Mouse (Mus musculus) ES-Bruce4 (cell line): ENCODE results near the gene Krt88. TPM values are rescaled to one million over a fixed set of nuclear protein-coding genes. Genes with fewer than 3 reads are reported as not detected.

Experiments
- H3K27ac ChIP-seq: 2 replicates; pipeline ENCODE4 v1.5.1; 2012; ENCODE audit warnings: low read length, inconsistent platforms; ENCODE audit not compliant: insufficient read depth
- H3K27me3 ChIP-seq: 2 replicates; pipeline ENCODE4 v1.6.1; 2012; ENCODE audit warnings: mild to moderate bottlenecking, low read length, inconsistent platforms; ENCODE audit not compliant: control insufficient read depth, poor library complexity, insufficient read depth, severe bottlenecking
- H3K36me3 ChIP-seq: 2 replicates; pipeline ENCODE4 v1.6.1; 2012; ENCODE audit warnings: inconsistent platforms, mild to moderate bottlenecking, low read length, moderate library complexity; ENCODE audit not compliant: control insufficient read depth, poor library complexity, insufficient read depth, severe bottlenecking
- H3K4me1 ChIP-seq: one replicate; pipeline ENCODE4 v1.8.1; 2011; ENCODE audit warnings: low read length; ENCODE audit not compliant: control insufficient read depth, insufficient read depth
- H3K4me3 ChIP-seq: 2 replicates; pipeline ENCODE4 v1.5.1; 2011; ENCODE audit warnings: low read depth, mild to moderate bottlenecking, low read length
- H3K9ac ChIP-seq: 2 replicates; pipeline ENCODE4 v1.6.1; 2012; ENCODE audit warnings: low read depth, mild to moderate bottlenecking, inconsistent platforms; ENCODE audit not compliant: poor library complexity, severe bottlenecking
- H3K9me3 ChIP-seq: replicated peaks from 2 replicates; pipeline ENCODE4 v1.6.1; 2012; ENCODE audit warnings: mild to moderate bottlenecking, low read length, inconsistent platforms; ENCODE audit not compliant: control insufficient read depth, poor library complexity, insufficient read depth, severe bottlenecking
- CTCF ChIP-seq: IDR thresholded peaks from one replicate; pipeline ENCODE4 v1.8.1; 2011; ENCODE audit warnings: low read depth, low read length
- EP300 ChIP-seq: IDR thresholded peaks from 2 replicates; pipeline ENCODE4 v1.6.1; 2011; ENCODE audit warnings: low read depth, low read length; ENCODE audit not compliant: insufficient read depth
- POLR2A ChIP-seq: IDR thresholded peaks from one replicate; pipeline ENCODE4 v1.8.1; 2011; ENCODE audit warnings: low read length; ENCODE audit not compliant: insufficient read depth
- polyA plus RNA-seq: library from polyadenylated mRNA; stranded (reverse); fragments of >200 nt; gene quantifications from 2 replicates; pipeline ENCODE4 v1.2.4, GENCODE M21; 2011; ENCODE audit warnings: low read depth; ENCODE audit not compliant: missing spikeins, insufficient read depth, insufficient read length

Krt88 gene
- polyA plus RNA-seq = not detected in 2 replicates

GRCm38 (mm10) chr15:101447444-101447843 lies at the start of gene Krt88:
TSS of gene Krt88 (plus strand) at chr15:101447744.
- H3K9ac ChIP-seq = no peak within 1 kb of the TSS
- TF ChIP-seq EP300 (no peak), POLR2A (no peak), CTCF (no peak)
- no peak within 1 kb of the TSS for H3K27ac ChIP-seq
- no peaks in the 10 kb centered on the region for H3K9me3 ChIP-seq
- H3K36me3 ChIP-seq = no peaks in the 10 kb centered on the region
- H3K4me3 ChIP-seq = no peak within 1 kb of the TSS
- no peaks in the 10 kb centered on the region for H3K27me3 ChIP-seq
- H3K4me1 ChIP-seq = no peaks in the 10 kb centered on the region

GRCm38 (mm10) chr15:101398269-101398668 lies 49.3 kb upstream of the Krt88 start:
- no peaks in the 10 kb centered on the region; the same call in 1 of the 2 replicates for H3K27me3 ChIP-seq
- H3K27ac ChIP-seq = no peak overlapping the region
- no peak overlapping the region for H3K9ac ChIP-seq
- no peaks in the 10 kb centered on the region for H3K36me3 ChIP-seq
- H3K9me3 ChIP-seq = no peaks in the 10 kb centered on the region
- no peaks in the 10 kb centered on the region for H3K4me1 ChIP-seq
- TF ChIP-seq POLR2A (no peak), CTCF (no peak), EP300 (no peak)
- H3K4me3 ChIP-seq = no peak overlapping the region

- H3K4me3 ChIP-seq = no peak within 1 kb of the TSS; the same call in 1 of the 2 replicates
- H3K36me3 ChIP-seq = no peaks in the 10 kb centered on the region
- TF ChIP-seq EP300 (no peak), CTCF (no peak), POLR2A (no peak)
- no peak within 1 kb of the TSS for H3K9ac ChIP-seq
- H3K27me3 ChIP-seq = no peaks in the 10 kb centered on the region; the same call in 1 of the 2 replicates
- H3K4me1 ChIP-seq = peaks cover 5% of the 10 kb centered on the region
- H3K27ac ChIP-seq = no peak within 1 kb of the TSS
- no peaks in the 10 kb centered on the region for H3K9me3 ChIP-seq
These were observed 36.8 kb upstream of the Krt88 start, which contains the start of gene Krt7 for GRCm38 (mm10) chr15:101410775-101411174. TSS of gene Krt7 (plus strand) at chr15:101411043.

GRCm38 (mm10) chr15:101412188-101412587 lies 35.4 kb upstream of the Krt88 start:
- H3K36me3 ChIP-seq = no peaks in the 10 kb centered on the region
- TF ChIP-seq CTCF (no peak), EP300 (peak; percentile 58; the same call in 1 of the 2 replicates), POLR2A (no peak)
- peak overlapping the region; percentile 48 for H3K4me3 ChIP-seq
- peaks cover 8% of the 10 kb centered on the region for H3K4me1 ChIP-seq
- H3K9me3 ChIP-seq = no peaks in the 10 kb centered on the region
- no peak overlapping the region for H3K27ac ChIP-seq
- peak overlapping the region; percentile 8; the same call in 1 of the 2 replicates for H3K9ac ChIP-seq
- H3K27me3 ChIP-seq = no peaks in the 10 kb centered on the region; the same call in 1 of the 2 replicates

- no peaks in the 10 kb centered on the region; the same call in 1 of the 2 replicates for H3K27me3 ChIP-seq
- H3K9me3 ChIP-seq = no peaks in the 10 kb centered on the region
- H3K4me1 ChIP-seq = peaks cover 8% of the 10 kb centered on the region
- no peak overlapping the region for H3K4me3 ChIP-seq
- no peak overlapping the region for H3K27ac ChIP-seq
- no peak overlapping the region for H3K9ac ChIP-seq
- no peaks in the 10 kb centered on the region for H3K36me3 ChIP-seq
- no peak for TF ChIP-seq POLR2A
- TF ChIP-seq EP300 = 0 out of 2 replicates have a peak, but pooled peaks have one; percentile 56
These were observed 33.5 kb upstream of the Krt88 start for GRCm38 (mm10) chr15:101413916-101414635.
